14 mouse cellular contexts compared by ENCODE assay signal in the genomic region with DNA sequence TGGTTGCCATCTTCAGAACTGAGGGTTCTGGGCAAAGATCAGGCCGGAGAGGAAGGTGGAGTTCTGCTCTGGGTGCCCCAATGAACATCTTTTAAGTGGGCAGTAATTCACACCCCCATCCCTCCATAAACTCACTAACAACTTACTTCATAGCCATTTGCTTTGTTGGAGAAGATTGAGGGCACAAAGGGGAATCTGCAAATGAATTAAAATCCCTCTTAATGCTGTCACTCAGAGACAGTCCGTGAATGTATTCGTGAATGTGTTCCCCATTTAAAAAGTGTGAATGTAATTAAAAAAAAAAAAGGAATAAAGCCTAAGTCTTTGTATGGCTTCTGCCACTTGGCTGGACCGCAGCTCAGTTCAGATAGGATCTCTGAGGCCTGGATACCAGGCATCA. TPM values are rescaled to one million over a fixed set of nuclear protein-coding genes. Genes with fewer than 3 reads are reported as not detected.
DNase-seq lines count a peak whose midpoint lies in the region; ATAC-seq and TF ChIP-seq lines count a peak whose summit lies in the region.
"Had no signal": no experiment of that assay in that cellular context is flagged by ENCODE, and none has a peak within 500 bp of the region (broad histone marks: within the 10 kb centered on the region; RNA-seq: fewer than 3 reads in every experiment).

No protein-coding gene starts in this region.

- H3K27me3 ChIP-seq in heart, embryonic 10.5 days (ENCODE audit: insufficient read depth, poor library complexity, severe bottlenecking): no peaks in the 10 kb centered on the region
- 0 out of 2 replicates have a peak, but pooled peaks cover 4% of the 10 kb centered on the region for H3K27me3 ChIP-seq in kidney, embryonic 15.5 days
- H3K27me3 ChIP-seq in kidney, adult 2 months (replicated peaks; ENCODE audit: control insufficient read depth, insufficient read depth, low read length): no peaks in the 10 kb centered on the region
- no peaks in the 10 kb centered on the region for H3K27me3 ChIP-seq in forebrain, embryonic 15.5 days
- H3K27me3 ChIP-seq in stomach, embryonic 15.5 days (replicated peaks): no peaks in the 10 kb centered on the region

- H3K9ac ChIP-seq in kidney, embryonic 15.5 days: no peak overlapping the region
- no peak overlapping the region for H3K9ac ChIP-seq in forebrain, embryonic 15.5 days (replicated peaks)
- H3K9ac ChIP-seq in stomach, embryonic 15.5 days: no peak overlapping the region

- no peaks in the 10 kb centered on the region for H3K36me3 ChIP-seq in heart, embryonic 10.5 days
- no peaks in the 10 kb centered on the region for H3K36me3 ChIP-seq in kidney, embryonic 15.5 days
- no peaks in the 10 kb centered on the region for H3K36me3 ChIP-seq in kidney, adult 2 months (ENCODE audit: control insufficient read depth, insufficient read depth, low read length)
- no peaks in the 10 kb centered on the region for H3K36me3 ChIP-seq in forebrain, embryonic 15.5 days
- H3K36me3 ChIP-seq in stomach, embryonic 15.5 days: no peaks in the 10 kb centered on the region
- H3K36me3 ChIP-seq: G1E had no signal

- ATAC-seq in kidney, embryonic 15.5 days (replicated peaks; ENCODE audit: low FRiP score): no peak
- peak; percentile 24 for ATAC-seq in forebrain, embryonic 15.5 days (replicated peaks)
- no peak for ATAC-seq in stomach, embryonic 15.5 days (ENCODE audit: insufficient read depth, low FRiP score, low read depth)

- no peak overlapping the region for H3K4me2 ChIP-seq in kidney, embryonic 15.5 days
- H3K4me2 ChIP-seq in forebrain, embryonic 15.5 days (replicated peaks): no peak overlapping the region
- no peak overlapping the region for H3K4me2 ChIP-seq in stomach, embryonic 15.5 days
- H3K4me2 ChIP-seq: liver, embryonic 11.5 days had no signal

- intact Hi-C loops in heart, postnatal 25 days (cut with DNase I): no loop called here

- TF ChIP-seq POLR2A in kidney, adult 2 months (IDR thresholded peaks at IDR 0.05; ENCODE audit: low read depth, low read length): no peak

- WGBS in heart, embryonic 10.5 days: 81% methylated on average over 4 of the region's 4 CpGs
- WGBS in kidney, embryonic 15.5 days: 43% methylated on average over 4 of the region's 4 CpGs
- WGBS in kidney, adult 2 months: 80% methylated on average over 4 of the region's 4 CpGs
- WGBS in forebrain, embryonic 15.5 days: 4% methylated on average over 4 of the region's 4 CpGs
- WGBS in stomach, embryonic 15.5 days: 72% methylated on average over 4 of the region's 4 CpGs

- DNase-seq in heart, embryonic 10.5 days (ENCODE audit: low spot score): no peak
- DNase-seq in heart, postnatal 25 days (ENCODE audit: low spot score): no peak
- DNase-seq in kidney, adult 2 months: no peak
- DNase-seq in urinary bladder, postnatal 36 days (ENCODE audit: low spot score in 2 of 2): no peak
- no peak for DNase-seq in adrenal gland, adult 8-10 months
- DNase-seq: cerebellum, adult 2 months; lung, postnatal 4 days had no signal

- H3K27ac ChIP-seq in heart, embryonic 10.5 days: peak overlapping the region; percentile 80
- peak overlapping the region; percentile 84 for H3K27ac ChIP-seq in kidney, embryonic 15.5 days
- H3K27ac ChIP-seq in kidney, adult 2 months (ENCODE audit: insufficient read depth, low read depth, low read length): no peak overlapping the region
- peak overlapping the region; percentile 71; the same call in 1 of the 2 replicates for H3K27ac ChIP-seq in forebrain, embryonic 15.5 days (replicated peaks)
- peak overlapping the region; percentile 91 for H3K27ac ChIP-seq in stomach, embryonic 15.5 days
- H3K27ac ChIP-seq: kidney, postnatal 0 days had no signal

- H3K4me1 ChIP-seq in heart, embryonic 10.5 days: peaks cover 35% of the 10 kb centered on the region
- peaks cover 79% of the 10 kb centered on the region for H3K4me1 ChIP-seq in kidney, embryonic 15.5 days
- no peaks in the 10 kb centered on the region for H3K4me1 ChIP-seq in kidney, adult 2 months (ENCODE audit: control insufficient read depth, insufficient read depth, low read length)
- H3K4me1 ChIP-seq in forebrain, embryonic 15.5 days: peaks cover 39% of the 10 kb centered on the region
- peaks cover 12% of the 10 kb centered on the region for H3K4me1 ChIP-seq in stomach, embryonic 15.5 days

- peak overlapping the region; percentile 29; the same call in 1 of the 2 replicates for H3K4me3 ChIP-seq in heart, embryonic 10.5 days
- H3K4me3 ChIP-seq in kidney, embryonic 15.5 days (replicated peaks): no peak overlapping the region
- no peak overlapping the region for H3K4me3 ChIP-seq in kidney, adult 2 months (ENCODE audit: insufficient read depth, low read depth, low read length)
- H3K4me3 ChIP-seq in forebrain, embryonic 15.5 days: no peak overlapping the region
- no peak overlapping the region for H3K4me3 ChIP-seq in stomach, embryonic 15.5 days (replicated peaks)

- TF ChIP-seq CTCF in kidney, adult 2 months (conservative IDR thresholded peaks at IDR 0.05; ENCODE audit: insufficient read depth, insufficient read length, low read depth, low read length): no peak

- H3K9me3 ChIP-seq in heart, embryonic 10.5 days: no peaks in the 10 kb centered on the region
- no peaks in the 10 kb centered on the region for H3K9me3 ChIP-seq in kidney, embryonic 15.5 days (replicated peaks)
- no peaks in the 10 kb centered on the region for H3K9me3 ChIP-seq in forebrain, embryonic 15.5 days
- no peaks in the 10 kb centered on the region for H3K9me3 ChIP-seq in stomach, embryonic 15.5 days
- H3K9me3 ChIP-seq: G1E had no signal

RNA-seq across cellular contexts. Expression of gene Angptl1, which starts 58.8 kb away (rescaled TPM):
- 0.79 and 1.9 TPM in 2 replicates for polyA plus RNA-seq in heart, embryonic 10.5 days (2016; fragmentation: Nextera tagmentation; extraction: Ambion mirVana)
- 1 to 10 TPM; 2.0 to 2.5 TPM for total RNA-seq in heart, postnatal 25 days (2021)
- polyA plus RNA-seq in kidney, embryonic 15.5 days (2015; fragmentation: Nextera tagmentation; extraction: Ambion mirVana): 2.1 and 3.2 TPM in 2 replicates
- polyA plus RNA-seq in kidney, adult 2 months (2012; rRNA removed): 0.49 and 0.75 TPM in 2 replicates
- polyA plus RNA-seq in forebrain, embryonic 15.5 days (2015; fragmentation: Nextera tagmentation; extraction: Ambion mirVana): 1.4 and 1.5 TPM in 2 replicates
- polyA plus RNA-seq in stomach, embryonic 15.5 days (2015; fragmentation: Nextera tagmentation; extraction: Ambion mirVana): 17.1 and 17.8 TPM in 2 replicates
- 1 to 10 TPM; 3.4 to 8.5 (median 5.8) TPM for total RNA-seq in adrenal gland, adult 8-10 months (2022)
- total RNA-seq: hematopoietic stem cell, adult 5-6 weeks had no signal
- polyA plus RNA-seq: G1E had no signal
